ENCODE assay signal across 8 mouse cellular contexts in the genomic region with DNA sequence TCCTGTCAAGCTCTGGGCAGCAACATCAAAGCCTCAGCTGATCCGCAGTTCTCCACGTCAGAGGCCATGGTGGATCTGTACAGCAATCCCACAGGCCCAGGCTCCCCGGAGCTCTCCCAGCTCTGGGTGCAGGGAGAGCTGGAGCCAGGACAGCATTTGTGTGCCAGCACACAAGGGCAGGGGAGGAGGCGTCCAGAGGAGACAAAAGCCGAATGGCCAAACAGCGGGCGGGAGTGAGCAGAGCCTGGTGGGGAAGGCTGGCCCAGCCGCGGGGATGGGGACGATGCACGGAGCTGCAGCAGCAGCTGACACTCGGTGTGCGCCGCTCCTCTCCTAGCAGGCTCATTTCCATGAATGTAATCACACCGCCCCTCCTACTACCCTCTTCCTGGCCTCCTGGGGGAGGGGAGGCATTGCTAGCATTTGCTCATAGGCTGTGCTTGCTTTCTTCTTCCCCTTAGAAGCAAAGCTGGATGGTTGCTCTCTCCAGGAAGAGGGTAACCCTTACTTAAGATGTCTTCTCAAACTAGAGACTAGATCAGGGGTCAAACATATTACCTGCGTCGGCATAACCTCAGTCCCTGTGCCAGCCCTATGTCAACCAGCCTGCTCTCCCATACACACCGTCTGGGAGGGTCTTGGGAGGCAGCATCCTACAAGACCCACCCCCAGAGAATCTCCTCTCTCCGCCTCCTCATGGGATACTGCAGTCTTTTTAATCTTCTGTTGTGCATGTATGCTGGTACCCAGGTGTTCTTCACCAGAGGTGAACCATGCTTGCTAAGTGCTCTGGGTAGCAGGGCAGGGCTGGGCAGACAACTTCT. TPM values are rescaled to one million over a fixed set of nuclear protein-coding genes. Genes with fewer than 3 reads are reported as not detected.
A peak's percentile ranks its signal among the peaks of the same experiment; 100 is the strongest.
DNase-seq lines count a peak whose midpoint lies in the region; ATAC-seq and TF ChIP-seq lines count a peak whose summit lies in the region.

No protein-coding gene starts in this region.

- intact Hi-C loops in gastrocnemius, adult 2 months (cut with DNase I): no loop called here

- peak; percentile 90 for ATAC-seq in hindbrain, embryonic 14.5 days (ENCODE audit: low FRiP score)
- no peak for ATAC-seq in activated CD4-positive, CD25-positive, alpha-beta regulatory T cell, adult 4 months

- TF ChIP-seq CTCF in gastrocnemius, adult 2 months (IDR thresholded peaks at IDR 0.05): no peak

- H3K9me3 ChIP-seq in hindbrain, embryonic 14.5 days (ENCODE audit: control insufficient read depth, low read length): no peaks in the 10 kb centered on the region

- peak overlapping the region; percentile 84 for H3K9ac ChIP-seq in hindbrain, embryonic 14.5 days

- peak; percentile 77 for DNase-seq in ZHBTc4 (ENCODE audit: low read depth, low spot score)
- peak; percentile 73 to 79 for DNase-seq in cerebellum, postnatal 36 days
- peak; percentile 77 for DNase-seq in gastrocnemius, adult 2 months
- peak; percentile 77 for DNase-seq in hindbrain, embryonic 14.5 days (ENCODE audit: low spot score)
- DNase-seq in layer of hippocampus, postnatal 36 days: peak; percentile 86 to 87
- peak; percentile 82 for DNase-seq in lung, postnatal 10 days
- peak; percentile 80 for DNase-seq in retina, postnatal 1 day

- peak overlapping the region; percentile 92 for H3K27ac ChIP-seq in gastrocnemius, adult 2 months
- H3K27ac ChIP-seq in hindbrain, embryonic 14.5 days: peak overlapping the region; percentile 95

- H3K36me3 ChIP-seq in hindbrain, embryonic 14.5 days (replicated peaks; ENCODE audit: control insufficient read depth, insufficient read depth): no peaks in the 10 kb centered on the region

- H3K4me3 ChIP-seq in gastrocnemius, adult 2 months: peak overlapping the region; percentile 73
- peak overlapping the region; percentile 41 for H3K4me3 ChIP-seq in hindbrain, embryonic 14.5 days (replicated peaks; ENCODE audit: low read length)

- H3K27me3 ChIP-seq in hindbrain, embryonic 14.5 days (ENCODE audit: control insufficient read depth, insufficient read depth, low read length): no peaks in the 10 kb centered on the region

- 6% methylated on average over 19 of the region's 19 CpGs for WGBS in hindbrain, embryonic 14.5 days

- H3K4me2 ChIP-seq in hindbrain, embryonic 14.5 days (replicated peaks): peak overlapping the region; percentile 71

- peaks cover 61% of the 10 kb centered on the region for H3K4me1 ChIP-seq in hindbrain, embryonic 14.5 days (replicated peaks; ENCODE audit: control insufficient read depth, insufficient read depth, low read length)

RNA-seq across cellular contexts. Expression of gene Cyth1, which starts 45.8 kb away (rescaled TPM):
- total RNA-seq in gastrocnemius, adult 2 months (2021): 10 to 100 TPM; 28.6 to 49.6 TPM
- polyA plus RNA-seq in hindbrain, embryonic 14.5 days (2014; fragmentation: Nextera tagmentation; extraction: Ambion mirVana): 18.1 and 18.7 TPM in 2 replicates
- 100 to 1,000 TPM in 1 of 2 experiments, 10 to 100 TPM in 1; 84.3 to 103 TPM for total RNA-seq in layer of hippocampus, postnatal 36 days (2021)
- 10 to 100 TPM; 50.1 to 73.2 TPM for polyA plus RNA-seq in activated CD4-positive, CD25-positive, alpha-beta regulatory T cell, adult 4 months (2017; shearing (Covaris generic))
